Mouse (Mus musculus): ENCODE measurements around the gene Disc1. TPM values are rescaled to one million over a fixed set of nuclear protein-coding genes. Genes with fewer than 3 reads are reported as not detected.

The Disc1 gene
- total RNA-seq, 1 experiment from 2014 or later = 1.1 TPM

GRCm38 (mm10) chr8:125113831-125114230 is 59.8 kb downstream of the Disc1 start:
- ATAC-seq (replicated peaks; ENCODE audit: low read depth, poor library complexity, severe bottlenecking) = no peak

- no peak for ATAC-seq (replicated peaks; ENCODE audit: low read depth, poor library complexity, severe bottlenecking)
These were observed 61.3 kb downstream of the Disc1 start for GRCm38 (mm10) chr8:125115321-125115720.

DNA sequence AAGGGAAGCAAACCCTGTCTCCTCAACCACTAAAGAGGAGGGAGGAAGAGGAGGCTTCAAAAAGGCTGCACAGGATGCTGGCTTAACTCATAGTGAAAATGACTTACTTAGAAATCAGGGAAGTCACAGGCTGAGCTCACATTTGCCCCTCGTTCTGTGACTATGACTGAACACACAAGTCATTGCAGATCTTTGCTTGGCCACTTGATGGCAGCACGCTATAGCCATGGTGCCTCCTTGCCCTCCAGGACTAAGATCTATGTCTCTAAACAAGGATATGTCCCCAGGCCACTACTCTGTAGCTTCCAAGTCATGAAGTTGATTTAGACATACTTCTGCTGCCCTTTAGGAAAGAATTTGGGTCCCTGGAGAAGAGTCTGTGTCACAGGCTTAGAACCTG is 62.6 kb downstream of the Disc1 start:
- ATAC-seq (replicated peaks; ENCODE audit: low read depth, poor library complexity, severe bottlenecking) = peak; percentile 79

DNA sequence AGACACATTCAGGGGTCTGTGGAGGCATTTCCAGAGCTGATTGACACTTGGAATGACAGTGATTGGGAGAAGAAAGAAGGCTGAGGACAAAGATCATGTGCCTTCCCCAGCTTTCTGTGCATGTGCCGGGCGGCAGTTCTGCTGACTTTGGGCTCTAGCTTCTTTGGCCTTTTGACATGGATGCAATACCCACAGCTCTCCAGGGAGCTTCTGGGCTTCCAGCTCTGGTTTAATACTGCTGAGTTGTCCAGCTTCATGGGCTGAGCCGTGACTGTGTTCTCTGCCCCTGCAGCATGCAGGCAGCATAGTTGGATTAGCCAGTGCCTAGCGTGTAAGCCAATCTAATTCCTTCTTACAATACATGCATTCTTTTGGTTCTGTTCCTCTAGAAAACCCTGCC is 72.5 kb downstream of the Disc1 start:
- no peak for ATAC-seq (replicated peaks; ENCODE audit: low read depth, poor library complexity, severe bottlenecking)

DNA sequence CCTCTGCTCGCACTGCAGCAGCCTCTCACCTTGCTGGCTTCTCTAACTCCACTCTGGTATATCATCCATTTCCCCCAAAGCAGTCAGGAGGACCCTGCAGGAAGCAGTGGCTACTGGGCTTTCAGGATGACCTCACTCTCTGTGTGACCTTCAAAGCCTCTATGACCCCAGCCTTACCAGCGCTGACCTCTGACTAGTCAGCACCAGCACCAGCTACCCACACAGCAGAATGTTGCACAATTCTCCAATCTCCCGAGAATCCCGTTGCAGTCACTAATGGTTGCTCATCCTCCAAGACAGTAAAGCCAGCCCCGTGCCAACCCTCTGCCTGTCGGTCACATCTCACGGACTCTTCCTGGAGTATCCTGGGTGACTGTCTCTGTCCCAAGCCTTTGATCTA is 73.6 kb downstream of the Disc1 start:
- no peak for ATAC-seq (replicated peaks; ENCODE audit: low read depth, poor library complexity, severe bottlenecking)

GRCm38 (mm10) chr8:125128305-125128704 is 74.3 kb downstream of the Disc1 start:
- ATAC-seq (replicated peaks; ENCODE audit: low read depth, poor library complexity, severe bottlenecking) = peak; percentile 74

GRCm38 (mm10) chr8:125130835-125131234 is 76.8 kb downstream of the Disc1 start:
- ATAC-seq (replicated peaks; ENCODE audit: low read depth, poor library complexity, severe bottlenecking) = no peak

GRCm38 (mm10) chr8:125131265-125131664 is 77.3 kb downstream of the Disc1 start:
- no peak for ATAC-seq (replicated peaks; ENCODE audit: low read depth, poor library complexity, severe bottlenecking)

GRCm38 (mm10) chr8:125133685-125134114 is 79.7 kb downstream of the Disc1 start:
- peak; percentile 41; the same call in 1 of the 2 replicates for ATAC-seq (replicated peaks; ENCODE audit: low read depth, poor library complexity, severe bottlenecking)

GRCm38 (mm10) chr8:125134876-125135275 is 80.9 kb downstream of the Disc1 start:
- ATAC-seq (replicated peaks; ENCODE audit: low read depth, poor library complexity, severe bottlenecking) = no peak

DNA sequence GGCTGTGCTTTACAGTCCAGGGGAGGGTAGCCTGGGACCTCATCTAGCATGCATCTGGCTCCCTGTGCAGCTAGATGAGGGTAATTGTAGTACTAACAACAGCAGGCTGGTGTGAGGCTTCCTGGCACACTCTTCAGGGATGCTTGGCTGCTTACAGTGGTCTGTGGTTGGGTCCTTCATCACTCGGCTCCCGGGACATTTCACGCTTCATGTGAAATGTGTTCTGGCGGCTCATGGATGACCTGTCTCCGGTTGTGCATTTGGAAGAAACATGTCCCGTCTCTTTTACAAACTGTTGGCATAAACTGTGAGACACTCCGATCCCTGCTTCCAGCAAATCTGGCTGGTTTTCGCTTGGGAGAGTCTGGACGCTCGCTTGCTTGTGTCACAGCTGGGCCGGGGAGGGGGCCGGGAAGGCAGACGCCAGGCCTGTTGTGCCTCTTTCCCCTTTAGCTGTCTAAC is 85.7 kb downstream of the Disc1 start:
- ATAC-seq (replicated peaks; ENCODE audit: low read depth, poor library complexity, severe bottlenecking) = no peak

GRCm38 (mm10) chr8:125140965-125141364 is 87.0 kb downstream of the Disc1 start:
- no peak for ATAC-seq (replicated peaks; ENCODE audit: low read depth, poor library complexity, severe bottlenecking)

DNA sequence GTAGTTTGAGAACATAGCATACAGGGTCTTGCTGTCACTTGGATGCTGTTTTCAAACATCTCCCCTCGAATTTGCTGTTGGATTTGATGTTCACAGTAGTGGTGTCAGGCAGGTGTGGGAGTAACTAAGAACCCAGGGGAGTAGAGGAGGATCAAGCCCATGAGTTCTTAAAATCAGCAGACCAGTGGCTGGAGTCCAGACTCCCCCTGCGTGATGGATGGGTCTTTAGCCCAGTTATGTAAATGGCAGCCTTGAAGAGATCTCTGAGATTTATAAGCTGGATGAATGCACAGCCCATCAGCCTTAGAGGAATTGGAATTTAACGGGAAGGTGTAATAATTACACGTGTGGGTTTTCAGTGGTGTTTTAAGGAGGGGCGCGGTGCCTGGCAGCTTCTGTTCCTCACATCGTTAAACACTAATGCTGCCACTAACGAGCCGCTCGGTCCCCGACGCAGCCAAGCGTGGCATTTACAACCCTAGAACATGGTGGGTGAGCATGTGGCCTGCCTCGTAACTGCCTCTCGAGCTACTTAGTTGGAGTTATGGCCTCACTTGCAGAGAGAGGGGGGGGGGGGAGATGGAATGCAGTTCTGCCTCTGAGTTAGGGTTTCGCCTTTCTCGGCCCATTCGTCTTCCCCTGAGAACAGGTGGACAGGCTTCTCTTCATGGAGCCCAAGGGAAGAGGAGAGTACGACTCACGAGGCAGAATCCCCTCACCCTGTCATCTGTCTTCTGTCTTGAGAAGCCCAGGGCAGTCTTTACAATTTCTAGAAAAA is 103.1 kb downstream of the Disc1 start:
- no peak for ATAC-seq (replicated peaks; ENCODE audit: low read depth, poor library complexity, severe bottlenecking)

GRCm38 (mm10) chr8:125157641-125158005 is 103.6 kb downstream of the Disc1 start:
- no peak for ATAC-seq (replicated peaks; ENCODE audit: low read depth, poor library complexity, severe bottlenecking)

- no peak for ATAC-seq (replicated peaks; ENCODE audit: low read depth, poor library complexity, severe bottlenecking)
These were observed 105.4 kb downstream of the Disc1 start for GRCm38 (mm10) chr8:125159387-125159786.

DNA sequence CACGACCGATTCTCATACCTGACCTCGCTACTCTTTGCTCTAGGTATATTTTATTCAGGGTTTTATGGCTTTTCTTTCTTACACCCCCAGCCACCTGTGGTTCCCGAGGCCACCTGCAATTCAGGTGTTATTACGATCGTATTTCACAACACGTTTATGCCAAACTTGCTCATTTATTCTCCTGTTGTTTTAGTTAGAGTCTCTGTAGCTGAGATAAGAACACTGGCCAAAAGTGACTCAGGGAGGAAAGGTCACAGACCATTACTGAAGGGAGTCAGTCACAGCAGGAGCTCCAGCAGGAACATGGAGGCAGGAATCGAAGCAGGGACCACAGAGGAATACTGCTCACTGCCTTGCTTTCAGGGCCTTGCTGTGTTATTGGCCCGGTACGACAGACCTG is 109.5 kb downstream of the Disc1 start:
- no peak for ATAC-seq (replicated peaks; ENCODE audit: low read depth, poor library complexity, severe bottlenecking)

DNA sequence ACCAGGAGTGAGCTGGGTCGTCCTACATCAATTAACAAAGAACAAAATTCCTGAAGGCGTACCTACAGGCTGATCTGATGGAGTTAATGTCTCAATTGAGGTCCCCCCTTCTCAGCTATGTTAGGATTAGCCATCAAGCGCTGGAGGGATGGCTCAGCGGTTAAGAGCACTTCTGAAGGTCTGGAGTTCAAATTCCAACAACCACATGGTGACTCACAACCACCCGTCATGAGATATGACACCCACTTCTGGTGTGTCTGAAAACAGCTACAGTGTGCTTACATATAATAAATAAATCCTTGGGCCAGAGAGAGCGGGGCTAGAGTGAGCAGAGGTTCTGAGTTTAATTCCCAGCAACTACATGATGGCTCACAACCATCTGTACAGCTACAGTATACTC is 109.9 kb downstream of the Disc1 start:
- no peak for ATAC-seq (replicated peaks; ENCODE audit: low read depth, poor library complexity, severe bottlenecking)

DNA sequence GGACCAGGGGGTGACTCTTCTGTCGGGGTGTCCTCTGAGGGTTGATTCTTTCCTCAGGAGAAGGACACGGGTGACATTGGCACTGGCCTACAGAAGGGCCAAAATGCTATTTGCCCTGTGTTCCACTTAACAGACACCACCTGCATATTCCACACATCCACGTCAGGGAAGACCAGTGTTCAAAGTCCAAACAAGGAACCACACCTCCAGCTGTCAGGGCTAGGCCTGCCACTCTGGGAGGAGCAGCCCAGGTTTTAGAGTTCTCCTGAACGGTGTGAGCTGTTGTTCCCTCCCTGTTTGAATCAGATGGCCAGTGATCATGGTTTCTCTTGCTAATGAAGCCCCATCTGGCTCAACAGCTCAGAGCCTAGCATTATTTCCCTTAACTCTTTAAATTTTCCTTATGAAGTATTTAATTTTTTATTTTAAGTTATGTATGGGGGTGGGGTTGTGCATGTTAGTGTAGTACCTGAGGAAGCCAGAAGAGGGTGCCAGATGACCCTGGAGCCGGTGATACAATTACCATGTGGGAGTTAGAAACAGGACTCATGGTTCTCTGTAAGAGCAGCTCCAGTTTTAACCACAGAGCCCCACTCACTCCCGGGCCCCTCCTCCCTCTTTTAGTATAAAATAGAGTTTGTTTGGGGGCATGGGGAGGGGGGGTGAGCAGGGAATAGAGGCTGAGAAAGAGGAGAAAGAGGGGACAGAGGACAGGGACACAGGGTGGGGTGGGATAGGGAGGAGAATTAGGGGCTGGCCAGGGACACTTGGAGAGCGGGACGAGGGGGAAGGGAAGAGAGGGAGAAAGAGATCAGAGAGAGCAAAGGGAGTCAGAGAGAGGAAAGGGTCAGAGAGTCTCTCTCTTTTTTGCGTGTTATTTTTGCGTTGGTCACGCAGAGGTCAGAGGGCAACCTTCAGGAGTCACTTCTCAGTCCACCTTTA is 111.8 kb downstream of the Disc1 start:
- peak; percentile 85 for ATAC-seq (replicated peaks; ENCODE audit: low read depth, poor library complexity, severe bottlenecking)

- ATAC-seq (replicated peaks; ENCODE audit: low read depth, poor library complexity, severe bottlenecking) = no peak
These were observed 112.5 kb downstream of the Disc1 start for GRCm38 (mm10) chr8:125166545-125166944.

DNA sequence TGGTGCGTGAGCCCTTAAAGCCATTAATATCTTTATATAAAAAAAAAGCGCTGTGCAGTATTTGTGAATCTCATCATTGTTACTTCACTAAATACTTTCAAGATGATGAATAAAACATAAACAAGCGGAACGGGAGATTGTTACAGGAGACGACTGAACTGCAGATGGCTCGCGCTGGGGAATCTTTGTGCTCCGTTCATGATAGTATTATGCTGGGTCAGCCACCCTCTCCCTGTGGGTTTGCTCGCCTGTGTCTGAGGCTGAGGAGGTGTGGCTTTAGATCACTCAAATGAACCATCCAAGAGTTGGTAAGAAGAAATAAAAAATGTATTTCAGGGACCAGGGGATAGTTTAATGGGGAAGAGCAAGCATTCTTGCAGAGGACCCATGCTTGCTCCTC is 113.0 kb downstream of the Disc1 start:
- ATAC-seq (replicated peaks; ENCODE audit: low read depth, poor library complexity, severe bottlenecking) = no peak

DNA sequence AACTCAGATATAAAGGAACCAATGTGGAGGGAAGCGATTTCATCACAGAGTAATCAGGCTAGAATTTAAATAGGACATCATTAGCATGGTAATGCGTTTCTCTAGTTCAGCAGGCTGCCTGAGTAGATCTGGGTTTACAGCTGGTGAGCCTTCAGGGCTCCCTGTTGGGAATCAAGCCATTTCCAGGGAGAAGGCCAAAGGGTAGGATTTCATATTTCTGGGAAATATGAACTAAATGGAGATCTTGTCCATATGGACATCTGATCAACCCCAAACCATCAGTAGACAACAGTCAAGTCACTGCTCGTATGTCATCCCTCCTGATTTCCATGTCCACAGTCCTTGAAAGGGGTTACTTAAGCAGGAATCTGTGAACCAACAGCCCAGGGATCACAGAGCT is 115.6 kb downstream of the Disc1 start:
- no peak for ATAC-seq (replicated peaks; ENCODE audit: low read depth, poor library complexity, severe bottlenecking)

Data from common myeloid progenitor, adult 5-6 weeks (primary cell).